Mouse (Mus musculus) left cerebral cortex, adult 2 months (tissue): ENCODE data around the gene AL732309.1. TPM values are rescaled to one million over a fixed set of nuclear protein-coding genes. Genes with fewer than 3 reads are reported as not detected.

ENCODE experiments used
- DNase-seq, 2 experiments: peaks; one replicate each; pipeline ENCODE4 v3.0.0; 2021 to 2022; ENCODE audit warnings: low spot score in 2 of 2, mixed read lengths in 1 of 2; ENCODE audit errors: extremely low spot score in 1 of 2
- H3K27ac ChIP-seq: fragments of 200-600 bp; 2 replicates; pipeline ENCODE4 v1.8.1; 2022
- H3K4me3 ChIP-seq: fragments of 200-600 bp; 2 replicates; pipeline ENCODE4 v1.8.1; 2022
- CTCF ChIP-seq: fragments of 200-600 bp; IDR thresholded peaks from 2 replicates; pipeline ENCODE4 v1.8.1; 2022; ENCODE audit warnings: antibody characterized with exemption, mild to moderate bottlenecking, moderate library complexity
- intact Hi-C: fragments of 180-260 bp; cut with DNase I; formaldehyde crosslinking; loops from one replicate; pipeline ENCODE4 v1.15.1; 2025
- total RNA-seq, 2 experiments: library from RNA; stranded (reverse); gene quantifications; 2 replicates each; pipeline ENCODE4 v1.2.3; 2021

The AL732309.1 gene
- total RNA-seq, 2 experiments from 2014 or later = 1.4 to 2.7 TPM

DNA sequence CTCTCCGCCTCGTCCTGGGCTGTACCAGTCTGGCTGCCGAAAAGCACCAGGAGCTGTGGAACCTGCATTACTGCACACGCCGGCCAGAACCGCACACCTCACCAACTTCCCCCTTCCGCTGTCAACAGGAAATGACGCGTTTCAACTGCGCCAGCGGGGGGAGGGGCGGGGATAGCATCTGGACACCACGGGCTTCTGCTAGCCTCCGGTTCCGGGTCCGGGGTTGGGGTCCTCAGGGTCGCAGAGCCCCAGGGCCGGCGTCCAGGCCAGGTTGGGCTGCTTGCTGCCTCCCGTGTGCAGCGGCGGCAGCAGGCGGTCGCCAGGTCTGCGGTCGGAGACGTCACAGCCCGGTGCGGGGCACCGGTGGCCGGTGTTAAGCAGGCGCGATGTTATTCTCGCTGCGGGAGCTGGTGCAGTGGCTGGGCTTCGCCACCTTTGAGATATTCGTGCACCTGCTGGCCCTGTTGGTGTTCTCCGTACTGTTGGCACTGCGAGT is 8.7 kb upstream of the AL732309.1 start, which contains the start of gene Tmem203:
Gene Tmem203 (plus strand): TSS at position 156 of the 496 bp plus-strand sequence.
- Histone ChIP-seq H3K27ac (peak within 1 kb of the TSS; percentile 90), H3K4me3 (peak within 1 kb of the TSS; percentile 71)
- no peak for TF ChIP-seq CTCF
- intact Hi-C loops = loop anchor here (1.0 to 2.0 kb wide), 2 partner anchors 17 to 63 kb away; partner anchors contain the start of genes Anapc2 and Ssna1
- DNase-seq = peak; percentile 84 to 91

DNA sequence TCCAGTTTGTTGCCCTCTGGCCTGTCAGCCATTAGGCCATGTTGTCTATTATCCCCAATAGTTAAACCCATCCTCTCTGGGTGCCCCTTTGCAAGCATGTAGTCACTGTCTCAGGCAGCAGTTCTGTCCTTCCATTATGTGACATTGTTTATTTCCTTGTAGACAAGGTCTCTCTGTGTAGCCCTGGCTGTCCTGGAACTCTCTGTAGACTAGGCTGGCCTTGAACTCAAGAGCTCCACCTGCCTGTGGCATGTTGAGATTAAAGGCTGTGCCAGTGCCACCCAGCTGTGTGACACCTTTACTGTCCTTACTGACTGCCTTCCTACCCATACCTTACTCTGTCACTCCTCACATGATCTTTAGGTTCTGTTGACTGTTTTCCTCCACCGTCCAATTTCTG is 5.7 kb upstream of the AL732309.1 start:
- Histone ChIP-seq H3K27ac (no peak overlapping the region), H3K4me3 (no peak overlapping the region)
- peak; percentile 31 for TF ChIP-seq CTCF
- DNase-seq = no peak
- intact Hi-C loops = loop anchor here (2.0 kb wide), 1 partner anchor 24 kb away; no protein-coding TSS in a partner anchor

DNA sequence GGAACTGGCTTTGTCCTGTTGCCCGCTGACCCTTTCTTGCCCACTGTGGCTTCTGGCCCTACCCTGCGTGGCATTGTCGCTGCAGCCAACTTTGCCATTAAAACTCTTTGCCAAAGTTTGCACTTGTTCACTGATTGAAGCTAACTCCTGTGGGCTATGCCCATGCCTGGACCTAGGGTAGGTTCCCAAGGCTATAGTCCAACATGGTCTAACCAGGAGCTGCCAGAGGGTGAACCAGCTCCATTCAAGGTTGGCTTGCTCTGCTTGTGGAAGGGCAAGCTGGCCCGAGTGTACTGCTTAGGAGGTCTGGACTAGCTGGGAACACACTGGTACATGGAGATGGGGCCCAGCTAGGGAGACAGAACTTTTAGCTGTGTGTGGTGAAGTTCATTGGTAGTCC is 2.5 kb downstream of the AL732309.1 start:
- DNase-seq = no peak
- Histone ChIP-seq H3K27ac (no peak overlapping the region), H3K4me3 (no peak overlapping the region)
- TF ChIP-seq CTCF = no peak
- intact Hi-C loops = no loop called here

DNA sequence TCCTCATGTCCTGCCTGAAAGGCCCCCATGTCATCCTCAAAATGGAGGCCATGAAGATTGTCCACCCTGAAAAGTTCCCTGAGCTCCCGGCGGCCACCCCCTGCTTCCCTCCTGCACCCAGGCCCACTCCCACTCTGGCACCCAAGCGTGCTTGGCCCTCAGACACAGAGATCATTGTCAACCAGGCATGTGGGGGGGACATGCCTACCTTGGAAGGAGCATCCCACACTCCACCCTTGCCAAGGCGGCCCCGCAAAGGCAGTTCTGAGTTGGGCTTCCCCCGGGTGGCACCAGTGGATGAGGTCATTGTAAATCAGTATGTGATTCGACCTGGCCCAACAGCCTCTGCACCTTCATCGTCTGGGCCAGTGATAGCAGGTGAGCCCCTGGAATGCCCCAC is 3.3 kb downstream of the AL732309.1 start:
- DNase-seq = no peak
- intact Hi-C loops = no loop called here
- TF ChIP-seq CTCF = no peak
- H3K4me3 ChIP-seq = peak overlapping the region; percentile 68
- peak overlapping the region; percentile 91 for H3K27ac ChIP-seq

DNA sequence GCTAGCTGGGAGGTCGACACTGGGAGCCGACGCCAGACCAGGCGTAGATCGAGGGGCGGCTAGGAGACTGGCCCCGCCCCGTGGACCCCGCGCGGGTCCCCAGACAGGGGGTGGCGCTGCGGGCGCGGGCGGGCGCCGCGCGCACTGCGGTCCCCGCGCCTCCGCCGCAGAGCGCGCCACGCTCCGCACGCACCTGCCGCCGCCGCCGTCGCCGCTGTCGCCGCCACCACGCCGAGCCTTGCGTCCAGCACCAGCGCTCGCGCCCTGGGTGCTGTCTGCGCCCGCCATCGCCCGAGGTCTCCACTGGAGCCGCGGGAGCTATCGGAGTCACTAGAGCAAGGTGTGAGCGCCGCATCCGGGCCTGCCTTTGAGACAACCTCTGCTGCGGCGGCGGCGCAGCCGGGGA is 4.6 kb downstream of the AL732309.1 start, which contains the start of the genes Rnf208 and Cysrt1:
Gene Rnf208 (plus strand): TSS at position 155 of the 406 bp plus-strand sequence.
Gene Cysrt1 (minus strand): TSS at position 352 of the 406 bp plus-strand sequence.
- Histone ChIP-seq H3K27ac (peak within 1 kb of the TSS; percentile 91), H3K4me3 (peak within 1 kb of the TSS; percentile 68)
- TF ChIP-seq CTCF = no peak
- DNase-seq = peak; percentile 55 to 67
- intact Hi-C loops = no loop called here

GRCm38 (mm10) chr2:25241438-25241775 is 5.3 kb downstream of the AL732309.1 start:
- no peak for DNase-seq
- H3K27ac ChIP-seq = peak overlapping the region; percentile 6; the same call in 1 of the 2 replicates
- intact Hi-C loops = no loop called here
- no peak for TF ChIP-seq CTCF
- H3K4me3 ChIP-seq = peak overlapping the region; percentile 68

DNA sequence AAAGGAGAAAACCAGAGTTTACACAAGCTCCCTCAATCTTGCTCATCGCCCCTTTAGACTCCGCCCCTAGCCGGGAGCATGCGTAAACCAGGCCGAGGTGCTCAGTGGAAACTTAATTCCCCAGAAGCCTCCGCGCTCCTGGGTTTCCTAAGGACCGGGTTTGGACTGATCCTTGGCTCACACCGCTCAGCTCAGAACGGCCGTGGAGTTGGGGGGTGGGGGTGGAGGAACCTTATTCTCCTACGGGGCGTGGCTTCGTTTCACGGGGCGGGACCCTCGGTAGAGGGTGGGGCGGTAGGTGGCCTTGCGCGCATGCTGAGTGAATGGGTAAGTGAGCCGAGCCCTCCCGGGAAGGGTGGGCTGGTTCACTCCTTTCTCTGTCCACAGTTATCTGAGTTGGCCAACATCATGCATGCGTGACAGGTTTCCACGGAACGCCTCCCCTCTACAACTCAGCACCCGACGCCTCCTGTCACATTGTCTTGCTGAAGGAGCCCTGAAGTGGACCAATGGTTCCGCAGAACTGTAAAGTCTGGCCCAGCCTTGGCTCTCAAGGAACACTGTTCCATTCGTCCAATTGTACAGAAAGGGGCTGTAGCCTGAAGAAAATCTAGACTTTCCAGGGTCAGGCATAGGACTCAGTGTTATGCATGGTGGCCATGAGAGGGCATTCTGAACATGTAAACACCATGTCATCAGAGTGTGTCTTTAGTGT is 5.8 kb downstream of the AL732309.1 start:
- H3K4me3 ChIP-seq = peak overlapping the region; percentile 68
- intact Hi-C loops = no loop called here
- DNase-seq = peak; percentile 64 to 71
- H3K27ac ChIP-seq = peak overlapping the region; percentile 76
- TF ChIP-seq CTCF = no peak

DNA sequence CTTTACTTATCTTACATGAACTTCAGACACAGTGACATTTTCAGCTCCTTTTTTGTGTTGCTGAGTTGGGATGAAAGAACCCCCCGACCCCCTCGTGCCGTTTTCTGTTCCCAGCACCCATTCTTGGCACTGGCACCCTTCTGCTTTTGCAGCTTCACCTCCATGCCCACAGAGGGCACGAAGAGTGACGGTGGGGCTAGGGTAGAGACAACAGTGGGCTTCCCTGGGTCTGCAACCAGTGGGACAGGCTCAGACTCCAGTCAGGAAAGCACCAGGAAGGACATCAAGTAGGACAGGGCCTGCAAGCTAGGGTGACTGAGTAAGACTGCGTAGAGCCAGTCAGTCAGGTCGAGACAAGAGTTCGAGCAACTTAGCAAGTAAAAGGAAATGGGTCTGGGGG is 6.4 kb downstream of the AL732309.1 start:
- no peak for TF ChIP-seq CTCF
- Histone ChIP-seq H3K4me3 (peak overlapping the region; percentile 68), H3K27ac (peak overlapping the region; percentile 76)
- intact Hi-C loops = no loop called here
- no peak for DNase-seq

- H3K4me3 ChIP-seq = no peak overlapping the region
- TF ChIP-seq CTCF = no peak
- no peak overlapping the region for H3K27ac ChIP-seq
- intact Hi-C loops = no loop called here
- no peak for DNase-seq
Measured at GRCm38 (mm10) chr2:25239766-25240165, 6.9 kb downstream of the AL732309.1 start.

GRCm38 (mm10) chr2:25238106-25238505 is 8.6 kb downstream of the AL732309.1 start:
- DNase-seq = no peak
- intact Hi-C loops = no loop called here
- Histone ChIP-seq H3K27ac (no peak overlapping the region), H3K4me3 (no peak overlapping the region)
- TF ChIP-seq CTCF = no peak

DNA sequence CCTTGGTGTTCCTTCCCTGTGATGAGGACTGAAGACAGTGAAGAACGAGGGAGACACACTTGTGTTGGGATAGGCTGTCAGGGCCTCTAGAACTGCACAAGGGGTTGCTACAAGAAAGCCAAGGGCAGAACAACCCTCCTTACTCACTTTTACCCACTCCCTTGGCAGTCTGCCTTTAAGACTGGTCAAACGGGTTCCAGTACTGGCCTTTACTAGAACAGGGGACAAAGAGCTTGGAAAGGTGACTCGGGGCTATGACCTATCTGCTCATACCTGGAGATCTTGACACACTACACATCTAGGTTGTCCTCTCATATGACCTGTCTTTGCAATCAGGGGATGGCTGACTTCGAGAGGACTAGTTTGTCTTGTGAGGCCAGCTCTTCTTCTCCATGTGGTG is 9.1 kb downstream of the AL732309.1 start:
- DNase-seq = no peak
- no peak for TF ChIP-seq CTCF
- H3K4me3 ChIP-seq = no peak overlapping the region
- intact Hi-C loops = no loop called here
- no peak overlapping the region for H3K27ac ChIP-seq

- intact Hi-C loops = no loop called here
- Histone ChIP-seq H3K27ac (no peak within 1 kb of the TSS), H3K4me3 (no peak within 1 kb of the TSS)
- TF ChIP-seq CTCF = no peak
- DNase-seq = no peak
Measured at GRCm38 (mm10) chr2:25236614-25237013, 10.0 kb downstream of the AL732309.1 start, which contains the start of gene Rnf224. Gene Rnf224, minus strand, starts transcription at chr2:25236787.
